ENCODE assay signal across 18 mouse cellular contexts in the genomic region with DNA sequence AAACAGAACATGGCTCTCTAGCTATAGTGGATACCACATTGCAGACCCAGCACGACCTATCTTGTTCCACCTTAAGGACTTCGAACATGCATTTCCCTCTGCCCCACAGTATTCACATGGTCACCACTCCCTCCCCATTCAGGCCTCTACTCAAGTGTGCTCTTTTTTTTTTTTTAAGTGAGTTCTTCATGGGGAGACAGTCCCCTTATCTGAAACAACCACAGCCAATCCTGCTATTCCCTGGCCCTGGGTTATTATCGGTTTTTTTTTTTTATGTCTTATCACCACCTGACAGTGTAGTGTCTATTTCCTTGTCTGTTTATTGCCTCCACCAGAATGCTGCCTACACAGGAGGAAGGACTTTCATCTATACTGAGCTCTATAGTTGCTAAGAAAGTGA.
DNase-seq lines count a peak whose midpoint lies in the region; ATAC-seq lines count a peak whose summit lies in the region.
"Had no signal": no experiment of that assay in that cellular context is flagged by ENCODE, and none has a peak within 500 bp of the region (broad histone marks: within the 10 kb centered on the region; RNA-seq: fewer than 3 reads in every experiment).

No protein-coding gene starts in this region.

- 49% methylated on average over 3 of the region's 3 CpGs for WGBS in heart, embryonic 12.5 days

- peak overlapping the region; percentile 58; the same call in 1 of the 2 replicates for H3K27ac ChIP-seq in heart, embryonic 12.5 days (ENCODE audit: poor library complexity, severe bottlenecking)
- H3K27ac ChIP-seq: embryonic facial prominence, embryonic 13.5 days; forebrain, embryonic 15.5 days; gastrocnemius, adult 2 months; heart, embryonic 15.5 days; hindbrain, embryonic 15.5 days; limb, embryonic 15.5 days; macrophage had no signal

- H3K9ac ChIP-seq in heart, embryonic 12.5 days = no peak overlapping the region
- H3K9ac ChIP-seq: embryonic facial prominence, embryonic 13.5 days; forebrain, embryonic 15.5 days; heart, embryonic 15.5 days; hindbrain, embryonic 15.5 days; limb, embryonic 15.5 days had no signal

- no peaks in the 10 kb centered on the region for H3K9me3 ChIP-seq in heart, embryonic 12.5 days (replicated peaks)
- H3K9me3 ChIP-seq: embryonic facial prominence, embryonic 13.5 days; forebrain, embryonic 15.5 days; heart, embryonic 15.5 days; hindbrain, embryonic 15.5 days; limb, embryonic 15.5 days had no signal

- H3K36me3 ChIP-seq in heart, embryonic 12.5 days = no peaks in the 10 kb centered on the region
- H3K36me3 ChIP-seq: embryonic facial prominence, embryonic 13.5 days; forebrain, embryonic 15.5 days; heart, embryonic 15.5 days; hindbrain, embryonic 15.5 days; limb, embryonic 15.5 days had no signal

- H3K4me1 ChIP-seq in heart, embryonic 12.5 days (replicated peaks) = peaks cover 23% of the 10 kb centered on the region
- H3K4me1 ChIP-seq: hindbrain, embryonic 15.5 days had no signal

- no peak for DNase-seq in heart, adult 9 months (ENCODE audit: low spot score in 2 of 2)
- peak; percentile 55 for DNase-seq in c-Kit-negative CD71-positive TER-119-positive erythroid progenitor cells, embryonic 14.5 days (ENCODE audit: low read depth, low spot score)
- peak; percentile 65 for DNase-seq in liver
- DNase-seq in thymus, postnatal 4 days = no peak
- no peak for DNase-seq in embryo, embryonic 10.5 days (ENCODE audit: low spot score)
- DNase-seq: adrenal gland, postnatal 14 days; B cell, adult 2 months; cerebellum, postnatal 36 days; gastrocnemius, adult 2 months had no signal

- H3K4me2 ChIP-seq in heart, embryonic 12.5 days = no peak overlapping the region
- H3K4me2 ChIP-seq: embryonic facial prominence, embryonic 13.5 days; forebrain, embryonic 15.5 days; heart, embryonic 15.5 days; hindbrain, embryonic 15.5 days; limb, embryonic 15.5 days had no signal

- 0 out of 2 replicates have a peak, but pooled peaks cover 7% of the 10 kb centered on the region for H3K27me3 ChIP-seq in heart, embryonic 12.5 days (replicated peaks)
- H3K27me3 ChIP-seq: embryonic facial prominence, embryonic 13.5 days; forebrain, embryonic 15.5 days; heart, embryonic 15.5 days; hindbrain, embryonic 15.5 days; limb, embryonic 15.5 days had no signal

- no peak overlapping the region for H3K4me3 ChIP-seq in heart, embryonic 12.5 days
- H3K4me3 ChIP-seq: embryonic facial prominence, embryonic 13.5 days; forebrain, embryonic 15.5 days; gastrocnemius, adult 2 months; heart, embryonic 15.5 days; hindbrain, embryonic 15.5 days; limb, embryonic 15.5 days had no signal

- peak; percentile 84 for ATAC-seq in heart, embryonic 12.5 days (ENCODE audit: insufficient number of reproducible peaks, low FRiP score)
- peak; percentile 78 for ATAC-seq in megakaryocyte-erythroid progenitor cell, adult 5-6 weeks (replicated peaks; ENCODE audit: low FRiP score, low TSS enrichment, poor library complexity, severe bottlenecking)
- ATAC-seq in activated CD4-positive, CD25-positive, alpha-beta regulatory T cell, adult 4 months = no peak
- ATAC-seq: forebrain, embryonic 15.5 days had no signal

Comparison
In these comparisons a context has a peak if more than half of its experiments do, and no peak if none do; other contexts are left out.
1. DNase-seq: peak in c-Kit-negative CD71-positive TER-119-positive erythroid progenitor cells, embryonic 14.5 days (single experiment) and liver (single experiment); none in heart, adult 9 months (0 of 2), thymus, postnatal 4 days (single experiment) and embryo, embryonic 10.5 days (single experiment).